Mouse (Mus musculus): ENCODE measurements around the gene Limd2. TPM values are rescaled to one million over a fixed set of nuclear protein-coding genes. Genes with fewer than 3 reads are reported as not detected.
A peak's percentile ranks its signal among the peaks of the same experiment; 100 is the strongest.
"Not testable (repeated sequence)": the region's sequence is repeated elsewhere in the genome, so short reads cannot be mapped to it uniquely, and the experiment has no call there.

The Limd2 gene
- 10 to 100 TPM; 79.4 to 89.1 TPM for total RNA-seq (2021)

DNA sequence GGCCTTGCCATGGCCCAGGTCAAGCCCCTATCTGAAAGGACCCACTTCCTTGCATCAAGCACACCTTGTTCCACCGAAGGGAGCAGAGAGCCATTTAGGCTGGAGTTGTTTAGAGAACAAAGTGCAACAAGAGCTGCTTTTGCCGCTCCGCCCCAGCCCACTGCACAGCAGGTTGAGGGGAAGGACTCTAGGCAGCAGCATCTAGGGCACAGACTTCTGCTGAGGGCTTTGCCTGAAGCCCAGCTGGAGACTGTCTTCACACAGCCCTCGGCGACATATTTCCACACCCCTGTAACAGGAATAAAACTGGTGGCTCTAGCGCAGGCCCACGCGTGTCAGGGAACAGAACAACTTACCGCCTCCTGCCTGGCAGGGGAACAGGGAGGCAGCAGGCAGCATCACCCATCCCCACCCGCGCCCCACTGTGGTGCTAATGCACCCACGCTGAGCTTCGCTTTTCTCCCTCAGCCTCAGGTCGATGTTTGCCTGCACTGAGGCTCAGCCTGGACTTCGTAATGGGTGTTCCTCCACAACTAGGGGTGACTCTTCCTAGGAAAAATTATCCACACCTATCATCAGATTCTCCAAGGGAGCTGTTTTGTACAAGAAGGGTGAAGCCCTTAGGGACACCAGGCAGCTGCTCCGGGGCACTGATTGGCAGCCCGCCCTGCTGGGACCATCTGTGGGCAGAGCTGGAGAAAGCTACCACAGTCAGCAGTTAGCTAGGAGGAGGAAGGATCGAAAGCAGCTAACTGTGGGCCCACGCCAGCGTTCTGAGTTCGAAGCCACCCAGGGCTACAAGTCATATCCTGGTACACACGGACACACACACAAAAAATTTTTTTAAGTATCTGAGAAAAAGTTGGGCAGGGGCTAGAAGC is at the start of gene Limd2, which contains the start of gene Gm10840:
Gene Limd2, minus strand, starts transcription at position 20 of the 881 bp plus-strand sequence.
Gene Gm10840, plus strand, starts transcription at position 10 of the 881 bp plus-strand sequence.
- intact Hi-C loops (cut with DNase I) = loop anchor here (2.0 kb wide), 1 partner anchor 32 kb away; no protein-coding TSS in a partner anchor
- peak; percentile 78 to 81 for DNase-seq (ENCODE audit: extremely low spot score in 1 of 2, low spot score in 2 of 2)

DNA sequence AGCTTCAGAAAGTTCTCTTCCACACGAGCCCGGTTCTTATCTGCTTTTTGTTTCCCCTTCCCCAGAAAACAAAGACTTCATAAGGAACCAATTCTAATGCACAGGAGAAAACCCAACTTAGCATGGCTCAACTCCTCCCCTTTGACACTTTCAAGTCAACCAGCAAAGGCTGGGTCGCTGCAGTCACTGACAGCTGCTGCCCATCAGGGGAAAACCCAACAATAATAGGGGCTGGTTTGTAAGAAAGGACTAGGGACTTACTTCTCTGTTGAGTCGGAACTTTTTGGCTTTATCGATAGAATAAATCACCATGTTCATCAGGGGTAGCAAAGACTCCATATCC is 41.4 kb upstream of the Limd2 start, which contains the start of gene Strada:
Gene Strada, minus strand, starts transcription at position 46 of the 343 bp plus-strand sequence.
- no peak for DNase-seq (ENCODE audit: extremely low spot score in 1 of 2, low spot score in 2 of 2)
- intact Hi-C loops (cut with DNase I) = no loop called here

DNA sequence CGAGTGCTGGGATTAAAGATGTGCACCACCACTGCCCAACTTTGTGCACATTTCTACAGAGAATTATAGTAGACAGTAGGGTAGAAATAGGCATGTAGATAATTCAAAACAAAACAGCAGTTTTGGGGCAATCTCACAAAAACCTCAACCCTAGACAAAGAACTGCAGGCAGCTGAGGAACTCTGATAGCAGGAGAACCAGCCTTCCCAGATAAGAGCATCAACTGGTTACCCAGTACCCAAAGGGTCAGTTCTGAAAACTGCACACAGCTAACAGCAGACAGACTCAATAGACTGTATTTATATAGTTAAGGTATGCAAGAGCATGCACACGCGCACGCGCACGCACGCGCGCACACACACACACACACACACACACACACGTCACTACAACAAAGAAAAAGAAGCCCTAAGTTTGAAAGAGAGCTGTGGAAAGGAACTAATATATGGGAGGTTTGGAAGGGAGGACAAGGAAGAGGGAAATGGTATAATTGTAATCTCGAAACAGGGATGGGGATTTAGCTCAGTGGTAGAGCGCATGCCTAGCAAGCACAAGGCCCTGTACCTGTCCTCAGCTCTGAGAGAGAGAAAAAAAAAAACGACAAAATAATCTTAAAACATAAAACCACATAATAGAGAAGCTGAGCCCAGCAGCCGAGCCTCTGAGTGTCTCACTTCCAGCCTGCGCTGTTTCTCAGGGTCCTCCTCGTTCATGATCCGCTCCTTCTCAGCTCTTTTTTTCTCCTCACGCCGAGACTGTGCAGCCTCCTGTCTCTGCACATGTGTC is 40.9 kb upstream of the Limd2 start:
- DNase-seq (ENCODE audit: extremely low spot score in 1 of 2, low spot score in 2 of 2) = no peak
- intact Hi-C loops (cut with DNase I) = no loop called here

- intact Hi-C loops (cut with DNase I) = no loop called here
- DNase-seq (ENCODE audit: extremely low spot score in 1 of 2, low spot score in 2 of 2) = no peak
Observed at GRCm38 (mm10) chr11:106200756-106201155, 40.1 kb upstream of the Limd2 start.

- DNase-seq (ENCODE audit: extremely low spot score in 1 of 2, low spot score in 2 of 2); intact Hi-C loops (cut with DNase I): not testable (repeated sequence)
Observed at GRCm38 (mm10) chr11:106199997-106200396, 39.3 kb upstream of the Limd2 start.

- DNase-seq (ENCODE audit: extremely low spot score in 1 of 2, low spot score in 2 of 2) = no peak
- intact Hi-C loops (cut with DNase I) = no loop called here
Observed at GRCm38 (mm10) chr11:106198277-106198676, 37.6 kb upstream of the Limd2 start.

GRCm38 (mm10) chr11:106195341-106195740 is 34.7 kb upstream of the Limd2 start:
- no peak for DNase-seq (ENCODE audit: extremely low spot score in 1 of 2, low spot score in 2 of 2)
- intact Hi-C loops (cut with DNase I) = no loop called here

DNA sequence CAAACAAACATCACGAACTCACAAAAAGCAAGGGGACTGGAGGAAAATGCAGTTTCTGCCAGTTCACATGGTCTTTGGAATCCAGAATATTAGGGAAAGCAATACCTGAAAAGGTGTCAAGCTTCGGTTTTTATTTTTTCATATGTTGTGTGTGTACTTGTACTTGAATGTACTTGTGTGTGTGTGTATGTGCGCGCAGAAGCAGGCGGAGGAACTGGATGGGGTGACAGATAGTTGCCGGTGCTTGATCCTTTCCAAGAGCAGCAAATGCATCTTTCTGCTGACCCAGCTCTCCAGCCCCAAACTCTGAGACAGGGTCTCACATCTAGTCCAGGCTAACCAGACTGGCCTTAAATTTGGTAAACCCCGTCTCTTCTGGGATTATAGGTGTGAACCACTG is 34.2 kb upstream of the Limd2 start:
- intact Hi-C loops (cut with DNase I) = no loop called here
- DNase-seq (ENCODE audit: extremely low spot score in 1 of 2, low spot score in 2 of 2) = no peak

- intact Hi-C loops (cut with DNase I) = no loop called here
- DNase-seq (ENCODE audit: extremely low spot score in 1 of 2, low spot score in 2 of 2) = no peak
Observed at GRCm38 (mm10) chr11:106194155-106194541, 33.5 kb upstream of the Limd2 start.

DNA sequence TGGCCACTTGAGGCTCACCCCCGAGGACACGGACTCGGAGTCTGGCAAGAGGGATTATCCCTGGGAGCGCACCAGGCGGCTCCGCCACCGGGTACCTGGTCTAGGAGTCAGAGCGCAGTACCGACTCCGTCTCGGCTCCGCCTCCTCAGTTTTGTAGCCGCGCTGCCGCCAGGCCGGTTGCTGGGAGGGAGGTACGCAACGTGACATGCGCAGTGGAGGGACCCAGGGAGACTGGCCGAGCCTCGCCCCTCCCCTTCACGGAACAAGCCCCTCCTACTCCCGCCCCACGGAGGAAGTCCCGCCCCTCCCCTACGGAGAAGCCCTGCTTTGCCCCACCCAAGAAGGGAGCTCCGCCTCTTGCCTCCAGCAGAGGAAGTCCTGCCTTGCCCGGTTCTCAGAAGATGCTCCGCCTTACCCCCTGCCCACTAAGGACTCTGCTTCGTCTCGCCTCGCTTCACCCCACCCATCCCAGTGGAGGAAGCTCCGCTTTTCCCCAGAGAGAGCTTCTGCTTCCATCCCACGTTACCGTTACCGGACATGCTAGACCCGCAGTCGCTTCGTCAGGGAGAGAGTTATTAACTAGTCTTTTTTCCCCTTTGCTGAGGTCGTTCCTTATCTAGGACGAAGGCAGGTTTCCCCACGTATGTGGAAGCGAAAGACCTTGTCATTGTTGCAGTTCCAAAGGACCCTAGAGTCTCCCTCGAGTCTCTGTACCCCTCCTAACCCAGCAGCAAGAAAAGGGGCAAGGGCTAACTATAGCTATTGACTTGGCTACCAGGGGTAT is 32.9 kb upstream of the Limd2 start:
- peak; percentile 94 to 98 for DNase-seq (ENCODE audit: extremely low spot score in 1 of 2, low spot score in 2 of 2)
- intact Hi-C loops (cut with DNase I) = loop anchor here (2.0 kb wide), 1 partner anchor 33 kb away; the partner anchor contains the start of genes Gm10840 and Limd2

GRCm38 (mm10) chr11:106192657-106193370 is 32.2 kb upstream of the Limd2 start:
- no peak for DNase-seq (ENCODE audit: extremely low spot score in 1 of 2, low spot score in 2 of 2)
- intact Hi-C loops (cut with DNase I) = loop anchor here (2.0 kb wide), 1 partner anchor 32 kb away; the partner anchor contains the start of genes Gm10840 and Limd2

GRCm38 (mm10) chr11:106192241-106192640 is 31.6 kb upstream of the Limd2 start:
- intact Hi-C loops (cut with DNase I) = loop anchor here (2.0 kb wide), 1 partner anchor 31 kb away; the partner anchor contains the start of genes Gm10840 and Limd2
- DNase-seq (ENCODE audit: extremely low spot score in 1 of 2, low spot score in 2 of 2) = no peak

DNA sequence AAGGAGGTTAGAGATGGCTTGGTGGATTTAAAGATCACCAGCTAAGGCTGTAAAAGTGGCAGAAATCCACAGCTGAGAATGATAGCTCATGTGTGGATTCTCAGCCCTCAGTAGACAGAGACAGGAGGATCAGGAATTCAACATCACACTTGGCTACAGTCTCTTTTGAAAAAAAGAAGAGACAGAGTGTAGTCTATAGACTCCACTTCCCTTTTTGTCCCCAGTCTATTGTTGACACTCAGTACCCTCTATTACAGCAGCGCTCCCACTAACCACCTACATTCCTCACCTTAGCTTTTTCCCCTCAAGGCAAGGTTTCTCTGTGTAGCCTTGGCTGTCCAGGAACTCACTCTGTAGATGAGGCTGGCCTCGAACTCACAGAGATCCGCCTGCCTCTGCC is 31.1 kb upstream of the Limd2 start:
- DNase-seq (ENCODE audit: extremely low spot score in 1 of 2, low spot score in 2 of 2) = no peak
- intact Hi-C loops (cut with DNase I) = loop anchor here (2.0 kb wide), 1 partner anchor 31 kb away; the partner anchor contains the start of genes Gm10840 and Limd2

GRCm38 (mm10) chr11:106187326-106187725 is 26.7 kb upstream of the Limd2 start:
- DNase-seq (ENCODE audit: extremely low spot score in 1 of 2, low spot score in 2 of 2) = no peak
- intact Hi-C loops (cut with DNase I) = no loop called here

- intact Hi-C loops (cut with DNase I) = no loop called here
- DNase-seq (ENCODE audit: extremely low spot score in 1 of 2, low spot score in 2 of 2) = no peak
Observed at GRCm38 (mm10) chr11:106180449-106180801, 19.8 kb upstream of the Limd2 start.

GRCm38 (mm10) chr11:106179711-106180448 is 19.2 kb upstream of the Limd2 start:
- DNase-seq (ENCODE audit: extremely low spot score in 1 of 2, low spot score in 2 of 2) = no peak

GRCm38 (mm10) chr11:106178036-106178782 is 17.5 kb upstream of the Limd2 start:
- intact Hi-C loops (cut with DNase I) = no loop called here

More at GRCm38 (mm10) chr11:106179711-106180448, 19.2 kb upstream of the Limd2 start:
- intact Hi-C loops (cut with DNase I) = no loop called here

More at GRCm38 (mm10) chr11:106178036-106178782, 17.5 kb upstream of the Limd2 start:
- no peak for DNase-seq (ENCODE audit: extremely low spot score in 1 of 2, low spot score in 2 of 2)
